Mouse (Mus musculus) MEL (cell line): ENCODE data around the gene Tmem231. TPM values are rescaled to one million over a fixed set of nuclear protein-coding genes. Genes with fewer than 3 reads are reported as not detected.

Experiments
- DNase-seq: peaks from one replicate; pipeline ENCODE4 v3.0.0; 2011; ENCODE audit warnings: low read depth, low spot score
- H3K27ac ChIP-seq: 2 replicates; pipeline ENCODE4 v1.5.1; 2012; ENCODE audit warnings: low read depth, mild to moderate bottlenecking, control low read depth, low read length, moderate library complexity; ENCODE audit not compliant: control insufficient read depth
- H3K27me3 ChIP-seq, 2 experiments: fragments of 150-350 bp in 1 of 2; sonication (generic) in 1 of 2; 2 replicates each; pipeline ENCODE4 v1.6.1; 2012; ENCODE audit warnings: low read length in 2 of 2, mild to moderate bottlenecking in 2 of 2, improper control_type of control experiment in 1 of 2, moderate library complexity in 1 of 2; ENCODE audit not compliant: insufficient read depth in 2 of 2, control insufficient read depth in 1 of 2
- H3K36me3 ChIP-seq, 2 experiments: 2 replicates each; pipeline ENCODE4 v1.6.1; 2012 to 2014; ENCODE audit warnings: low read length in 2 of 2, improper control_type of control experiment in 1 of 2, inconsistent platforms in 1 of 2, mild to moderate bottlenecking in 1 of 2; ENCODE audit not compliant: insufficient read depth in 2 of 2, control insufficient read depth in 1 of 2
- H3K4me1 ChIP-seq, 2 experiments: fragments of 150-350 bp in 1 of 2; sonication (generic) in 1 of 2; 2 replicates each; pipeline ENCODE4 v1.6.1; 2012; ENCODE audit warnings: low read length in 2 of 2, improper control_type of control experiment in 1 of 2, mild to moderate bottlenecking in 1 of 2; ENCODE audit not compliant: insufficient read depth in 2 of 2, control insufficient read depth in 1 of 2
- H3K4me3 ChIP-seq, 2 experiments: fragments of 150-350 bp in 1 of 2; sonication (generic) in 1 of 2; 2 replicates each; pipeline ENCODE4 v1.5.1; 2012; ENCODE audit warnings: low read depth in 2 of 2, low read length in 2 of 2, mild to moderate bottlenecking in 2 of 2, moderate library complexity in 2 of 2, control low read depth in 1 of 2, improper control_type of control experiment in 1 of 2; ENCODE audit not compliant: control insufficient read depth in 1 of 2, insufficient read depth in 1 of 2
- H3K79me2 ChIP-seq: 2 replicates; pipeline ENCODE4 v1.6.1; 2012; ENCODE audit warnings: mild to moderate bottlenecking, low read length, moderate library complexity; ENCODE audit not compliant: control insufficient read depth, poor library complexity, insufficient read depth
- H3K9ac ChIP-seq: 2 replicates; pipeline ENCODE4 v1.6.1; 2012; ENCODE audit warnings: low read depth, mild to moderate bottlenecking, control low read depth, low read length, moderate library complexity; ENCODE audit not compliant: control insufficient read depth, poor library complexity, severe bottlenecking
- H3K9me3 ChIP-seq: fragments of 150-350 bp; sonication (generic); replicated peaks from 2 replicates; pipeline ENCODE4 v1.6.1; 2012; ENCODE audit warnings: mild to moderate bottlenecking, low read length, improper control_type of control experiment, moderate library complexity; ENCODE audit not compliant: insufficient read depth
- BHLHE40 ChIP-seq: IDR thresholded peaks from 2 replicates; pipeline ENCODE4 v1.6.1; 2012; ENCODE audit warnings: low read depth, mild to moderate bottlenecking, inconsistent platforms, low read length, improper control_type of control experiment, borderline replicate concordance
- ELF1 ChIP-seq: IDR thresholded peaks from 2 replicates; pipeline ENCODE4 v1.6.1; 2014; ENCODE audit warnings: low read depth, mild to moderate bottlenecking, inconsistent platforms, low read length, improper control_type of control experiment, moderate library complexity
- ETS1 ChIP-seq: IDR thresholded peaks from 2 replicates; pipeline ENCODE4 v1.6.1; 2012; ENCODE audit warnings: low read depth, mild to moderate bottlenecking, inconsistent platforms, low read length, improper control_type of control experiment, moderate library complexity
- GATA1 ChIP-seq: IDR thresholded peaks from 2 replicates; pipeline ENCODE4 v1.6.1; 2011; ENCODE audit warnings: low read depth, low read length, improper control_type of control experiment
- HCFC1 ChIP-seq: IDR thresholded peaks from 2 replicates; pipeline ENCODE4 v1.6.1; 2012; ENCODE audit warnings: low read depth, mild to moderate bottlenecking, inconsistent platforms, low read length, improper control_type of control experiment, moderate library complexity
- JUND ChIP-seq: IDR thresholded peaks from 2 replicates; pipeline ENCODE4 v1.6.1; 2011; ENCODE audit warnings: low read depth, mild to moderate bottlenecking, improper control_type of control experiment, low read length
- KAT2A ChIP-seq: conservative IDR thresholded peaks from 2 replicates; pipeline ENCODE4 v1.6.1; 2012; ENCODE audit warnings: low read depth, low read length, improper control_type of control experiment, inconsistent platforms
- MAX ChIP-seq: IDR thresholded peaks from 2 replicates; pipeline ENCODE4 v1.6.1; 2011; ENCODE audit warnings: low read length, improper control_type of control experiment
- MAZ ChIP-seq: IDR thresholded peaks from 2 replicates; pipeline ENCODE4 v1.6.1; 2012; ENCODE audit warnings: low read depth, mild to moderate bottlenecking, inconsistent platforms, low read length, improper control_type of control experiment
- MEF2A ChIP-seq: IDR thresholded peaks from 2 replicates; pipeline ENCODE4 v1.6.1; 2014; ENCODE audit warnings: low read depth, mild to moderate bottlenecking, inconsistent platforms, low read length, improper control_type of control experiment; ENCODE audit not compliant: poor library complexity, insufficient replicate concordance, severe bottlenecking; ENCODE audit errors: extremely low read depth
- MXI1 ChIP-seq: IDR thresholded peaks from 2 replicates; pipeline ENCODE4 v1.6.1; 2011; ENCODE audit warnings: mild to moderate bottlenecking, low read depth, low read length, improper control_type of control experiment
- MYB ChIP-seq: IDR thresholded peaks from 2 replicates; pipeline ENCODE4 v1.6.1; 2011; ENCODE audit warnings: mild to moderate bottlenecking, low read depth, low read length, improper control_type of control experiment
- MYC ChIP-seq: IDR thresholded peaks from 2 replicates; pipeline ENCODE4 v1.6.1; 2011; ENCODE audit warnings: low read depth, mild to moderate bottlenecking, low read length, improper control_type of control experiment, moderate library complexity
- NELFE ChIP-seq: IDR thresholded peaks from 2 replicates; pipeline ENCODE4 v1.6.1; 2011; ENCODE audit warnings: low read depth, low read length, improper control_type of control experiment
- NRF1 ChIP-seq: IDR thresholded peaks from 2 replicates; pipeline ENCODE4 v1.6.1; 2014; ENCODE audit warnings: low read depth, mild to moderate bottlenecking, inconsistent platforms, low read length, improper control_type of control experiment, moderate library complexity; ENCODE audit not compliant: poor library complexity, insufficient read depth, severe bottlenecking
- POLR2A ChIP-seq, 2 experiments: IDR thresholded peaks; 2 replicates each; pipeline ENCODE4 v1.6.1; 2011 to 2012; ENCODE audit warnings: low read length in 2 of 2, mild to moderate bottlenecking in 2 of 2, control low read depth in 1 of 2, improper control_type of control experiment in 1 of 2, low read depth in 1 of 2, moderate library complexity in 1 of 2; ENCODE audit not compliant: control insufficient read depth in 1 of 2, insufficient read depth in 1 of 2, poor library complexity in 1 of 2
- POLR2AphosphoS5 ChIP-seq: IDR thresholded peaks from 2 replicates; pipeline ENCODE4 v1.6.1; 2012; ENCODE audit warnings: low read depth, borderline replicate concordance, mild to moderate bottlenecking, inconsistent platforms, low read length, moderate library complexity, mixed read lengths
- RCOR1 ChIP-seq: IDR thresholded peaks from 2 replicates; pipeline ENCODE4 v1.6.1; 2012; ENCODE audit warnings: low read depth, mild to moderate bottlenecking, inconsistent platforms, low read length, improper control_type of control experiment
- TAL1 ChIP-seq: IDR thresholded peaks from 2 replicates; pipeline ENCODE4 v1.6.1; 2012; ENCODE audit warnings: mild to moderate bottlenecking, inconsistent platforms, low read length, moderate library complexity, mixed read lengths
- TBP ChIP-seq: IDR thresholded peaks from 2 replicates; pipeline ENCODE4 v1.8.0; 2011; ENCODE audit warnings: low read depth, low read length, improper control_type of control experiment
- TCF12 ChIP-seq: IDR thresholded peaks from 2 replicates; pipeline ENCODE4 v1.6.1; 2014; ENCODE audit warnings: low read depth, mild to moderate bottlenecking, inconsistent platforms, low read length, improper control_type of control experiment, moderate library complexity
- UBTF ChIP-seq: IDR thresholded peaks from 2 replicates; pipeline ENCODE4 v1.6.1; 2012; ENCODE audit warnings: low read depth, mild to moderate bottlenecking, inconsistent platforms, low read length, improper control_type of control experiment, moderate library complexity, borderline replicate concordance; ENCODE audit not compliant: insufficient read depth
- USF2 ChIP-seq, 2 experiments: IDR thresholded peaks; 2 replicates each; pipeline ENCODE4 v1.6.1; 2011 to 2012; ENCODE audit warnings: improper control_type of control experiment in 2 of 2, low read length in 2 of 2, borderline replicate concordance in 1 of 2, inconsistent platforms in 1 of 2, low read depth in 1 of 2, mild to moderate bottlenecking in 1 of 2; ENCODE audit not compliant: insufficient read depth in 1 of 2
- ZC3H11A ChIP-seq: IDR thresholded peaks from 2 replicates; pipeline ENCODE4 v1.6.1; 2012; ENCODE audit warnings: low read depth, mild to moderate bottlenecking, inconsistent platforms, low read length, improper control_type of control experiment
- ZKSCAN1 ChIP-seq: IDR thresholded peaks from 2 replicates; pipeline ENCODE4 v1.6.1; 2012; ENCODE audit warnings: low read depth, mild to moderate bottlenecking, inconsistent platforms, low read length, improper control_type of control experiment, moderate library complexity
- ZMIZ1 ChIP-seq: IDR thresholded peaks from 2 replicates; pipeline ENCODE4 v1.6.1; 2012; ENCODE audit warnings: low read depth, mild to moderate bottlenecking, inconsistent platforms, low read length, improper control_type of control experiment, moderate library complexity
- polyA plus RNA-seq, 2 experiments: library from polyadenylated mRNA; stranded (reverse) in 1 of 2; unstranded in 1 of 2; fragments of >175 nt in 1 of 2; fragments of >200 nt in 1 of 2; gene quantifications; 2 replicates each; pipeline versions ENCODE4 v1.2.1 to v1.2.4; 2012; ENCODE audit warnings: low replicate concordance in 2 of 2, low read depth in 1 of 2; ENCODE audit not compliant: insufficient read length in 2 of 2, insufficient read depth in 1 of 2, missing spikeins in 1 of 2
- total RNA-seq: library from RNA; depleted of rRNA; stranded (reverse); fragments of 300-350 nt; gene quantifications from 2 replicates; pipeline ENCODE4 v1.2.3, GENCODE M21; 2012

Tmem231 gene
- total and polyA plus RNA-seq, 3 experiments: 0.85 to 2.5 TPM; not detected in 1

GRCm38 (mm10) chr8:111951936-111952335, 18.3 kb upstream of the Tmem231 start:
- Histone ChIP-seq H3K4me1 (no peaks in the 10 kb centered on the region), H3K9ac (no peak overlapping the region), H3K27ac (no peak overlapping the region), H3K9me3 (no peaks in the 10 kb centered on the region), H3K36me3 (peaks cover 0 to 6% of the 10 kb centered on the region in 2 experiments; a peak in 3 of 4 replicates), H3K27me3 (no peaks in the 10 kb centered on the region), H3K4me3 (no peak overlapping the region), H3K79me2 (no peaks in the 10 kb centered on the region)
- DNase-seq: no peak
- TF ChIP-seq ELF1: no peak
- no peak for TF ChIP-seq USF2 (IDR thresholded peaks at IDR 0.05; ENCODE audit: borderline replicate concordance in 1 of 2, insufficient read depth in 1 of 2, low read depth in 1 of 2, low read length in 2 of 2)
- TF ChIP-seq JUND: no peak
- TF ChIP-seq POLR2A (IDR thresholded peaks at IDR 0.05; ENCODE audit: control insufficient read depth in 1 of 2, insufficient read depth in 1 of 2, low read depth in 1 of 2, low read length in 2 of 2, poor library complexity in 1 of 2): no peak
- no peak for TF ChIP-seq MEF2A
- TF ChIP-seq HCFC1: no peak
- TF ChIP-seq ZKSCAN1: no peak
- TF ChIP-seq ZMIZ1: no peak
- no peak for TF ChIP-seq MAZ
- no peak for TF ChIP-seq MXI1
- TF ChIP-seq NELFE: no peak
- no peak for TF ChIP-seq KAT2A
- TF ChIP-seq MAX: no peak
- TF ChIP-seq GATA1: no peak
- TF ChIP-seq TAL1: no peak
- TF ChIP-seq NRF1: no peak
- TF ChIP-seq ETS1: no peak
- no peak for TF ChIP-seq MYC

DNA sequence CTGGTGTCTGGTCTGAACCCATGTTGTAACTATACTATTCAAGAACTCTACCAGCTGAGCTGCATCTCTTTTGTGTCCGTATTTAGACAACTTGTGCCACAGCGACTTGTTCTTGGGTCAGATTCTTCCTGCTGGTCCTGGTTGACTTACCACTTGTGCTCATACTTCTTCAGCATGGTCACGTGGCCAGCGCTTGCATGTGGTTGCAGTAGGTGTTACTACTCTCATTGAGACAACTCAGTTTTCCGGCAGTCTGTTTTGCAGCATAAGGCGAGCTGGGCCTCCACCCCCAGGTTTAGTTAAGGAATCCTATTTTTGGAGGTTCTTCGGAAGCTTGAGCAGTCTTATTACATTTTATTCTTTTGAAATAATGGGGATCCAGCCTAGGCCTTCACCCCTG, 17.6 kb upstream of the Tmem231 start:
- Histone ChIP-seq H3K4me3 (no peak overlapping the region), H3K4me1 (no peaks in the 10 kb centered on the region), H3K9me3 (no peaks in the 10 kb centered on the region), H3K27me3 (no peaks in the 10 kb centered on the region), H3K79me2 (no peaks in the 10 kb centered on the region), H3K9ac (no peak overlapping the region), H3K36me3 (peaks cover 0 to 6% of the 10 kb centered on the region in 2 experiments; a peak in 3 of 4 replicates), H3K27ac (no peak overlapping the region)
- no peak for TF ChIP-seq USF2 (IDR thresholded peaks at IDR 0.05; ENCODE audit: borderline replicate concordance in 1 of 2, insufficient read depth in 1 of 2, low read depth in 1 of 2, low read length in 2 of 2)
- no peak for TF ChIP-seq KAT2A
- no peak for TF ChIP-seq POLR2AphosphoS5
- no peak for TF ChIP-seq MAZ
- no peak for TF ChIP-seq NRF1
- TF ChIP-seq BHLHE40: no peak
- TF ChIP-seq RCOR1: no peak
- TF ChIP-seq ZKSCAN1: no peak
- TF ChIP-seq MYB: no peak
- TF ChIP-seq ZMIZ1: no peak
- no peak for TF ChIP-seq ZC3H11A
- no peak for TF ChIP-seq UBTF
- no peak for TF ChIP-seq TBP
- no peak for TF ChIP-seq TCF12
- no peak for TF ChIP-seq MEF2A
- TF ChIP-seq GATA1: no peak
- TF ChIP-seq MAX: no peak
- no peak for TF ChIP-seq MXI1
- DNase-seq: no peak
